12 mouse cellular contexts compared by ENCODE assay signal in genomic region chr19:40302916-40303315, GRCm38 (mm10). TPM values are rescaled to one million over a fixed set of nuclear protein-coding genes. Genes with fewer than 3 reads are reported as not detected.
A peak's percentile ranks its signal among the peaks of the same experiment; 100 is the strongest.
DNase-seq lines count a peak whose midpoint lies in the region; ATAC-seq lines count a peak whose summit lies in the region.
"Had no signal": no experiment of that assay in that cellular context is flagged by ENCODE, and none has a peak within 500 bp of the region (broad histone marks: within the 10 kb centered on the region; RNA-seq: fewer than 3 reads in every experiment).

No protein-coding gene starts in this region.

- H3K4me2 ChIP-seq in heart, embryonic 12.5 days, result peak overlapping the region; percentile 38
- H3K4me2 ChIP-seq: embryonic facial prominence, embryonic 15.5 days; limb, embryonic 12.5 days had no signal

- peak; percentile 66 for DNase-seq in gastrocnemius, adult 18-20 months (ENCODE audit: low spot score)
- DNase-seq in gastrocnemius, postnatal 36 days, result no peak
- peak; percentile 15 for DNase-seq in NIH3T3 (ENCODE audit: low read depth)
- peak; percentile 38 to 49 for DNase-seq in left cerebral cortex, postnatal 10 days (ENCODE audit: extremely low spot score in 1 of 2, low spot score in 2 of 2)
- DNase-seq in adrenal gland, postnatal 4 days (ENCODE audit: low spot score in 2 of 2), result no peak
- no peak for DNase-seq in spleen, adult 18-20 months
- DNase-seq in thymus, postnatal 4 days, result no peak
- DNase-seq: thymus, adult 18-20 months had no signal

- H3K27ac ChIP-seq in heart, embryonic 12.5 days (ENCODE audit: poor library complexity, severe bottlenecking), result peak overlapping the region; percentile 89
- H3K27ac ChIP-seq: embryonic facial prominence, embryonic 15.5 days; limb, embryonic 12.5 days had no signal

- intact Hi-C loops in gastrocnemius, postnatal 36 days (cut with DNase I), result no loop called here
- intact Hi-C loops in left cerebral cortex, postnatal 10 days (cut with DNase I), result no loop called here

- no peak overlapping the region for H3K4me3 ChIP-seq in heart, embryonic 12.5 days
- H3K4me3 ChIP-seq: embryonic facial prominence, embryonic 15.5 days; limb, embryonic 12.5 days had no signal

- no peaks in the 10 kb centered on the region for H3K27me3 ChIP-seq in heart, embryonic 12.5 days (replicated peaks)
- H3K27me3 ChIP-seq: embryonic facial prominence, embryonic 15.5 days; limb, embryonic 12.5 days; Patski had no signal

- ATAC-seq in heart, embryonic 12.5 days (ENCODE audit: insufficient number of reproducible peaks, low FRiP score), result peak; percentile 46; the same call in 1 of the 2 replicates
- ATAC-seq: Patski had no signal

- WGBS in heart, embryonic 12.5 days, result 34% methylated on average over 9 of the region's 9 CpGs

- peaks cover 55% of the 10 kb centered on the region for H3K4me1 ChIP-seq in heart, embryonic 12.5 days (replicated peaks)

- peak overlapping the region; percentile 59; the same call in 1 of the 2 replicates for H3K9ac ChIP-seq in heart, embryonic 12.5 days
- H3K9ac ChIP-seq: embryonic facial prominence, embryonic 15.5 days; limb, embryonic 12.5 days had no signal

- H3K36me3 ChIP-seq in heart, embryonic 12.5 days, result peaks cover 7% of the 10 kb centered on the region; the same call in 1 of the 2 replicates
- H3K36me3 ChIP-seq: embryonic facial prominence, embryonic 15.5 days had no signal

- H3K9me3 ChIP-seq in heart, embryonic 12.5 days (replicated peaks), result no peaks in the 10 kb centered on the region
- H3K9me3 ChIP-seq: embryonic facial prominence, embryonic 15.5 days; limb, embryonic 12.5 days had no signal

RNA-seq across cellular contexts. Expression of gene Pdlim1, which starts 31.3 kb away (rescaled TPM):
- 100 to 1,000 TPM; 101 to 168 TPM for total RNA-seq in gastrocnemius, adult 18-20 months (2021)
- 100 to 1,000 TPM in 1 of 2 experiments, 10 to 100 TPM in 1; 83.7 to 139 TPM for total RNA-seq in gastrocnemius, postnatal 36 days (2021)
- 311 and 316 TPM in 2 replicates for polyA plus RNA-seq in heart, embryonic 12.5 days (2016; fragmentation: Nextera tagmentation; extraction: Ambion mirVana)
- 1 to 10 TPM; 6.8 to 8.0 TPM for total RNA-seq in left cerebral cortex, postnatal 10 days (2021)
- 10 to 100 TPM; 39.4 to 44.8 TPM for total RNA-seq in adrenal gland, postnatal 4 days (2021)

Comparison
In these comparisons a context has a peak if more than half of its experiments do, and no peak if none do; other contexts are left out.
1. DNase-seq: peak in gastrocnemius, adult 18-20 months (single experiment), NIH3T3 (single experiment) and left cerebral cortex, postnatal 10 days (2 of 2); none in gastrocnemius, postnatal 36 days (0 of 2), adrenal gland, postnatal 4 days (0 of 2), spleen, adult 18-20 months (0 of 2) and thymus, postnatal 4 days (single experiment).
2. RNA of gene Pdlim1, which starts 31.3 kb away (total RNA-seq): 101 to 168 TPM in gastrocnemius, adult 18-20 months, 83.7 to 139 TPM in gastrocnemius, postnatal 36 days and 39.4 to 44.8 TPM in adrenal gland, postnatal 4 days; 6.8 to 8.0 TPM in left cerebral cortex, postnatal 10 days; every median in the first group is over 4 times any median in the second.